Mouse (Mus musculus) large intestine, adult 2 months (tissue): ENCODE data around the gene Tbrg4. TPM values are rescaled to one million over a fixed set of nuclear protein-coding genes. Genes with fewer than 3 reads are reported as not detected.

Experiments used
- polyA plus RNA-seq: library from polyadenylated mRNA; depleted of rRNA; stranded (reverse); fragments of >200 nt; gene quantifications from 2 replicates; pipeline ENCODE4 v1.2.3, GENCODE M21; 2012; rRNA removed

Gene Tbrg4
- polyA plus RNA-seq, 1 experiment: 110 TPM

Other genes starting within 250 kb of the Tbrg4 start
- gene Zmiz2, start 237.0 kb downstream of the Tbrg4 start, polyA plus RNA-seq: 43.2 and 46.7 TPM in 2 replicates
- 1,007 and 1,129 TPM in 2 replicates for gene Ppia, start 210.6 kb downstream of the Tbrg4 start, polyA plus RNA-seq
- gene H2afv, start 181.6 kb downstream of the Tbrg4 start, polyA plus RNA-seq: 117 and 133 TPM in 2 replicates
- gene Purb, start 150.2 kb downstream of the Tbrg4 start, polyA plus RNA-seq: 6.0 and 7.7 TPM in 2 replicates
- gene Myo1g, start 105.1 kb downstream of the Tbrg4 start, polyA plus RNA-seq: 14.9 and 20.9 TPM in 2 replicates
- gene Ccm2, start 79.2 kb downstream of the Tbrg4 start, polyA plus RNA-seq: 51.7 and 64.7 TPM in 2 replicates
- 3.4 and 5.6 TPM in 2 replicates for gene Nacad, start 20.0 kb downstream of the Tbrg4 start, polyA plus RNA-seq
- gene Wap, start 12.6 kb upstream of the Tbrg4 start, polyA plus RNA-seq: not detected in 2 replicates
- 3.6 and 4.2 TPM in 2 replicates for gene Ramp3, start 32.5 kb upstream of the Tbrg4 start, polyA plus RNA-seq
- gene Gm11983, start 211.6 kb upstream of the Tbrg4 start, polyA plus RNA-seq: not detected in 2 replicates